Mouse (Mus musculus): ENCODE results near the gene Cacna1c. TPM values are rescaled to one million over a fixed set of nuclear protein-coding genes. Genes with fewer than 3 reads are reported as not detected.

Gene Cacna1c
- polyA plus RNA-seq, 1 experiment from 2014 or later = 0.64 TPM

DNA sequence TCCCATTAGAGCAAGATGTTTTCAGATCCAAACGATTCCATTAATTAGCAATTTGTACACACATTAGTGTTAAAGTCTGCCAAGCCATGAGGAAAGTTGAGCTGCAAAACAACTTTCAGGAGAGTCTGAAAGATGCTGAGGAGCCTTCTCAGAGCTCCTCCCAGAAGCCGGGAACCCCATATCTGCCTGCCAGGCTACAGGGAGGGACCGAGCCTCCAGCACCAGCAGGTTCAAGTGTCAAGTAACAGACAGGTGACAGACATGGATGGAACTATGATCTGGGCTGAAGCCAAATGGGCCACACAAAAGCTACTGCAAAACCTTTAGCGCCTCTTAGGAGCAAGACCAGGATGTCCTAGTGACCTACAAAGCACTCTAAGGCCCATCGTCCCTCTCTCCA is 437.2 kb downstream of the Cacna1c start:
- H3K9me3 ChIP-seq (replicated peaks) = no peaks in the 10 kb centered on the region
- H3K4me1 ChIP-seq = peaks cover 39% of the 10 kb centered on the region
- 42% methylated on average over 5 of the region's 5 CpGs for WGBS (ENCODE audit: insufficient replicate concordance)
- H3K4me3 ChIP-seq = no peak overlapping the region
- peak; percentile 82 for ATAC-seq
- peak overlapping the region; percentile 62 for H3K9ac ChIP-seq
- H3K36me3 ChIP-seq = no peaks in the 10 kb centered on the region
- H3K27ac ChIP-seq = peak overlapping the region; percentile 91
- H3K4me2 ChIP-seq = peak overlapping the region; percentile 67
- H3K27me3 ChIP-seq (replicated peaks) = no peaks in the 10 kb centered on the region

DNA sequence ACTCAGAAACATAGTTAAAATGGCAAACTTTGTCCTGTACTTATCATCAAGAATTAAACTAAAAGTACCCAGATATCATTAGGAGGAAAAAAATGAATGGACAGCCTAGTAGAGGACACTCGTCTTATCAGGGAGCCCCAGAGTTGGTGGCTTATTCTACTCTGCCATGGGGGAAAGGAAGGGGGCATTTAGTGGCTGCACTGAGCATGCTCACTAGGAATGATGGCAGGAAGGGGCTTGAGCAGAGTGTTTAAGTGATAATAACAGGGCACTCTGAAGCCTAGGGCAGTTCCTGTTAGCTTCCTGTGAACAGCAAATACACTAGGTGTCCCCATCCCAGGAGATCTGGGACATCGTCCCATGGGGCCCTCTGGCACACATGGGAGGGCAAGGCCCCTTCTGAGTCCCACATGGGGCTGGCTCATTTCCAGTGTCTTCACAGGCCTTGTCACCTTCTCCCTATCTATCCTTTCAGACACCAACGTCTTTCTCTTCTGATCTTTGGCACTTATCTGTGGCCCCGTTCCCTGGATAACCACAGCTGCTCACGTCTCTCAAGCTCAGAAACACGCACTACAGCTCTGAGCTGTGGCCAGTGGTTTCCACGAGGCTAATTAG is 437.8 kb downstream of the Cacna1c start:
- H3K27ac ChIP-seq = peak overlapping the region; percentile 91
- H3K4me3 ChIP-seq = peak overlapping the region; percentile 40
- H3K4me1 ChIP-seq = peaks cover 46% of the 10 kb centered on the region
- WGBS (ENCODE audit: insufficient replicate concordance) = 19% methylated on average over 7 of the region's 7 CpGs
- no peaks in the 10 kb centered on the region for H3K36me3 ChIP-seq
- H3K4me2 ChIP-seq = peak overlapping the region; percentile 67
- peak; percentile 85 for ATAC-seq
- H3K9me3 ChIP-seq (replicated peaks) = no peaks in the 10 kb centered on the region
- peak overlapping the region; percentile 62 for H3K9ac ChIP-seq
- no peaks in the 10 kb centered on the region for H3K27me3 ChIP-seq (replicated peaks)

DNA sequence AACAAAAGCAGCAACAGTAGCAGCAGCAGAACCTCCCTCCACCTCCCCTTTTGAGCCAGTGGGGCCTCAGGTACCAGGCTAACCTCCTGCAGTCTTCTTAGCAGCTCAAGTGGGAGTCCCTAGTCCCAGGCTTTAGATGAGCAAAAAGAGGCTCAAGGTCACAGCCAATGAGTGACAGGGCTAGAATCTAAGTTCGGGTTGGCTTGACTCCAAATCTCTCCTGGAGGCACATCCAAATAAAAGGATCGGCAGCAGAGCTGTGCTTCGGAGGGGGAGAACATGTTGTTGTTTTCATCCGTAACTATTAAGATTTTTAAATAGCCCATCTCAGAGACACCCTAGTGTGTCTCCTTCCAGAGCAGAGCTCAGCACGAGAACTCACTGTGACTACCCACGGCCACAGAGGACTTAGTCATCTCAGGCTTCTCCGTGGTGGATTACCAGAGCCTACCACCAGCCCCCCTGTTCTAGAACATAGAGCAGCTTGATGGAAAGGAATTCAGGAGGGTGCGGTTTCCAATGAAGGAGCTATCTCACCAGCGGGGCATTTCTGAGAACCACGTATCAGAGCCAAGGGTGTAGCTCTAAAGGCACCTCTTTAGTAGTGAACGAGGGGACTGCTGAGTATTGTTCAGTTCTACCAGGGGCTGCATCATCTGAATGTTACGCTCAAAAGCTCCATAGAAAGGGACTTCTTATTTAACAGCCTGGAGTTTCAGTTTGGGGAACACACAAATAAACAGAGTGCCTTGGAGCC is 438.5 kb downstream of the Cacna1c start:
- peak overlapping the region; percentile 91 for H3K27ac ChIP-seq
- H3K4me2 ChIP-seq = peak overlapping the region; percentile 67

GRCm38 (mm10) chr6:118756511-118756910 is 439.7 kb downstream of the Cacna1c start:
- Histone ChIP-seq H3K4me1 (peaks cover 64% of the 10 kb centered on the region), H3K27ac (peak overlapping the region; percentile 91), H3K9ac (peak overlapping the region; percentile 62; the same call in 1 of the 2 replicates), H3K27me3 (replicated peaks) (no peaks in the 10 kb centered on the region), H3K36me3 (no peaks in the 10 kb centered on the region), H3K4me2 (peak overlapping the region; percentile 67), H3K4me3 (no peak overlapping the region), H3K9me3 (replicated peaks) (no peaks in the 10 kb centered on the region)
- ATAC-seq = no peak
- WGBS (ENCODE audit: insufficient replicate concordance) = 72% methylated on average over 4 of the region's 4 CpGs

More for the DNA sequence above, 438.5 kb downstream of the Cacna1c start:
- H3K36me3 ChIP-seq = no peaks in the 10 kb centered on the region
- H3K9me3 ChIP-seq (replicated peaks) = no peaks in the 10 kb centered on the region
- H3K4me3 ChIP-seq = peak overlapping the region; percentile 40
- peaks cover 52% of the 10 kb centered on the region for H3K4me1 ChIP-seq
- ATAC-seq = peak; percentile 85
- 30% methylated on average over 12 of the region's 12 CpGs for WGBS (ENCODE audit: insufficient replicate concordance)
- H3K27me3 ChIP-seq (replicated peaks) = no peaks in the 10 kb centered on the region
- H3K9ac ChIP-seq = peak overlapping the region; percentile 62

DNA sequence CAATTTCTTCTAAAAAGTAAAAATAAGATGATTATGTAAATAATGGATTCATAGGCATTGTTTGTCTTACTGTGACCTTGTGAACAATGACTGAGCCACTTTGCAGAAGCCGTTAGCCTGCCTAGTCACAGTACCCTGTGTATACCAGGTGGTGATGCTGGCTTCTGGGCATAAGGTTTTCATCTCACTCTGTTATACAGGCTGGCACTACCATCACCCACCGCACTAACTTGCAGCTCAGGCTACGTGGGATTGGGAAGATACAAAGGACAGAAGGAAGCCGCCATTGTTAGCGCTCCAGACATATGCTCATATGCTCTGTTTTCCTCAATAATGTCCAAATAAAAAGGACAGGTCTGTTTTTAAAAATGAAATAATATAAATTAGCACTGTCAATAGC is 440.4 kb downstream of the Cacna1c start:
- Histone ChIP-seq H3K9ac (no peak overlapping the region), H3K27me3 (replicated peaks) (no peaks in the 10 kb centered on the region), H3K27ac (no peak overlapping the region), H3K36me3 (no peaks in the 10 kb centered on the region), H3K4me2 (no peak overlapping the region), H3K4me3 (no peak overlapping the region), H3K9me3 (replicated peaks) (no peaks in the 10 kb centered on the region), H3K4me1 (peaks cover 67% of the 10 kb centered on the region)
- no peak for ATAC-seq
- 89% methylated on average over 5 of the region's 5 CpGs for WGBS (ENCODE audit: insufficient replicate concordance)

DNA sequence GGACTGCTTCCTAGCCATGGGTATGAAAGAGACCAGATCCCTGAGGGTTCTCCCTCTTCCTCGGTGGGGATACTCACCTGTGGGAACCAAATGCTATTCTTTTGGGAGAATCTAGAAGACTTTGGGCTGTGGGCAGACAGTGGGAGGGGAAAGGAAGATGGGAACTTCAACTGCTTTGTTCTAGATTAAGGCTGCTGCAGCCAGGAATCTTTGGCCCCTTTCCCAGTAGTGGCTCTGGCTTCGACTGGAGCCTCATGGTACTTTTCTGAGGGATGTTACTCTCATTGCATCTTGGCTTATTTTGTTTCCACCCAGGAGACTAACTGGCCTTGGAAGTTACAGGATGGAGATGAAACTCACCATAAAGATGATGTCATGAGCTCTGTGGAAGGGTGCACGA is 441.8 kb downstream of the Cacna1c start:
- Histone ChIP-seq H3K4me3 (no peak overlapping the region), H3K4me1 (peaks cover 67% of the 10 kb centered on the region), H3K9me3 (replicated peaks) (no peaks in the 10 kb centered on the region), H3K27me3 (replicated peaks) (no peaks in the 10 kb centered on the region), H3K9ac (no peak overlapping the region), H3K27ac (no peak overlapping the region), H3K4me2 (no peak overlapping the region), H3K36me3 (no peaks in the 10 kb centered on the region)
- 81% methylated on average over 3 of the region's 3 CpGs for WGBS (ENCODE audit: insufficient replicate concordance)
- ATAC-seq = no peak

- H3K36me3 ChIP-seq = no peaks in the 10 kb centered on the region
- WGBS (ENCODE audit: insufficient replicate concordance) = 85% methylated on average over 8 of the region's 8 CpGs
- H3K27ac ChIP-seq = peak overlapping the region; percentile 57
- no peak overlapping the region for H3K4me2 ChIP-seq
- H3K4me3 ChIP-seq = no peak overlapping the region
- H3K9ac ChIP-seq = no peak overlapping the region
- H3K27me3 ChIP-seq (replicated peaks) = no peaks in the 10 kb centered on the region
- no peaks in the 10 kb centered on the region for H3K9me3 ChIP-seq (replicated peaks)
- ATAC-seq = no peak
- H3K4me1 ChIP-seq = peaks cover 67% of the 10 kb centered on the region
Measured at GRCm38 (mm10) chr6:118753787-118754186, 442.4 kb downstream of the Cacna1c start.

DNA sequence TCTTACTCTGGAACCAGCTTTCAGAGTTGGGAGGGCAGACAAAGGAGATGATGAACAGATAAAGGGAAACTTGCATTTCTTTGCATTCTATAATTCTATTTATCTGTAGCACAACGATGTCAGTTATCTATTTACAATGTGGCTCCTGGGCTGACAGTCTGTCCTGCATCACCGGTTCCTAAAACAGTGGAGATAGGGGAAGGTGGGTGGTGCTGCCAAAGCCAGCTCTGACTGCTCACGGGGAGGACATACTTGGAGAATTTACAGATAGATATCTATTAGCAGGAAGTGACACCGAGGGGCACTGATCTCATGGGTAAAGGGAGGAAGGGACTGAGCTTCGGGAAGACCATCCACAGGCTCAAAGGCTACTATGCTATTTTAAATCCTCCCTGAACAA is 443.2 kb downstream of the Cacna1c start:
- H3K27me3 ChIP-seq (replicated peaks) = no peaks in the 10 kb centered on the region
- peaks cover 66% of the 10 kb centered on the region for H3K4me1 ChIP-seq
- no peaks in the 10 kb centered on the region for H3K9me3 ChIP-seq (replicated peaks)
- no peak overlapping the region for H3K4me2 ChIP-seq
- no peak overlapping the region for H3K9ac ChIP-seq
- H3K27ac ChIP-seq = peak overlapping the region; percentile 57
- peak; percentile 46; the same call in 1 of the 2 replicates for ATAC-seq
- H3K36me3 ChIP-seq = no peaks in the 10 kb centered on the region
- WGBS (ENCODE audit: insufficient replicate concordance) = 9% methylated on average over 5 of the region's 5 CpGs
- no peak overlapping the region for H3K4me3 ChIP-seq

GRCm38 (mm10) chr6:118749285-118749684 is 446.9 kb downstream of the Cacna1c start:
- Histone ChIP-seq H3K9me3 (replicated peaks) (no peaks in the 10 kb centered on the region), H3K27ac (peak overlapping the region; percentile 17; the same call in 1 of the 2 replicates), H3K4me1 (peaks cover 76% of the 10 kb centered on the region), H3K9ac (no peak overlapping the region), H3K27me3 (replicated peaks) (no peaks in the 10 kb centered on the region), H3K36me3 (no peaks in the 10 kb centered on the region), H3K4me2 (peak overlapping the region; percentile 25), H3K4me3 (no peak overlapping the region)
- WGBS (ENCODE audit: insufficient replicate concordance) = 54% methylated on average over 1 of the region's 1 CpGs
- ATAC-seq = peak; percentile 79

DNA sequence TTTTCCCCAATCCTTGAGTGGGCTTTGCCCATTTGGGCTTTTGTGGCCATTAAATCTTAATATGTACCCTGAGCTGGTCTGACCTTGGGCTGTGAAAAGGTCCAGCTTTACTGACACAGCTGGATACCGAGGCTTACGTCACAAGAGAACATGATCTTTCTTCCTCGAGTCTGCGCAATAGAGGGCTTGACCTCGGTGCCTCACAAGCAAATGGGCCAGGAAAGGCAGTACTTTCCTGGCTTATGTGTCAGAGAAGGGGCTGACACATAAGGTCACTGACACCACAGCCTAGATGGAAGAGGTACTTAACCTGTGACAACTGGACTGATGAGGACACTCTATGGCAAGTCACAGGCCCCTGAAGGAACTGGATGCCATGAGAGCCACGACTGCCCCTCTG is 453.5 kb downstream of the Cacna1c start:
- Histone ChIP-seq H3K9ac (no peak overlapping the region), H3K4me3 (no peak overlapping the region), H3K27ac (no peak overlapping the region), H3K27me3 (replicated peaks) (no peaks in the 10 kb centered on the region), H3K36me3 (no peaks in the 10 kb centered on the region), H3K4me2 (no peak overlapping the region), H3K9me3 (replicated peaks) (no peaks in the 10 kb centered on the region), H3K4me1 (peaks cover 36% of the 10 kb centered on the region)
- 84% methylated on average over 6 of the region's 6 CpGs for WGBS (ENCODE audit: insufficient replicate concordance)
- ATAC-seq = no peak

DNA sequence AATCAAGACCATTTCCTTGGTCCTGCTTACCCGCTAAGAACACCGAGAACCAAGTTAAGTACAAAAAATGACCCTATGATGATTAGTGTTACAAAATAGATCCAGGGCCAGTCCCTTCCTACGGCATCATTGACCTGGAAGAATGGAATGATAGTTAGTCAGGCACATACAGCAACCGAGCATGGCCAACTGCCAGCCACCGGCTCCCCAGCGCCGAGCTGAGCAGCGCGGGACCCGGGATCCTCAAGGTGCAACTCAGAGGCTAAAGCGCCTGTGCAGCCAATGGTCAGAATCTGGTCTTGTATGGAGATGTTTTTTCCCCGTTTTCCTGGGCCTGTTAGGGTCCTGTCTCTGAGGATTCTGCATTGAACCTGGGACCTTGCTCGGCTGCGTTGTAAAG is 454.4 kb downstream of the Cacna1c start:
- Histone ChIP-seq H3K36me3 (no peaks in the 10 kb centered on the region), H3K9me3 (replicated peaks) (no peaks in the 10 kb centered on the region), H3K9ac (no peak overlapping the region), H3K27ac (no peak overlapping the region), H3K27me3 (replicated peaks) (no peaks in the 10 kb centered on the region), H3K4me2 (no peak overlapping the region), H3K4me1 (peaks cover 36% of the 10 kb centered on the region), H3K4me3 (no peak overlapping the region)
- no peak for ATAC-seq
- 84% methylated on average over 14 of the region's 14 CpGs for WGBS (ENCODE audit: insufficient replicate concordance)

- H3K4me3 ChIP-seq = no peak overlapping the region
- no peaks in the 10 kb centered on the region for H3K36me3 ChIP-seq
- H3K9me3 ChIP-seq (replicated peaks) = no peaks in the 10 kb centered on the region
- H3K4me2 ChIP-seq = no peak overlapping the region
- H3K27ac ChIP-seq = no peak overlapping the region
- no peak overlapping the region for H3K9ac ChIP-seq
- ATAC-seq = no peak
- H3K27me3 ChIP-seq (replicated peaks) = no peaks in the 10 kb centered on the region
- H3K4me1 ChIP-seq = peaks cover 42% of the 10 kb centered on the region
- 55% methylated on average over 9 of the region's 9 CpGs for WGBS (ENCODE audit: insufficient replicate concordance)
Measured at GRCm38 (mm10) chr6:118739961-118740599, 456.1 kb downstream of the Cacna1c start.

Data from liver, embryonic 12.5 days (tissue).